Mouse (Mus musculus) heart, embryonic 13.5 days (tissue): ENCODE measurements around the gene Hdlbp. TPM values are rescaled to one million over a fixed set of nuclear protein-coding genes. Genes with fewer than 3 reads are reported as not detected.
"Not testable (repeated sequence)": the region's sequence is repeated elsewhere in the genome, so short reads cannot be mapped to it uniquely, and the experiment has no call there.

Source experiments
- ATAC-seq: fragments of 200-750 bp; cut with Nextera tagmentation; 2 replicates; pipeline ENCODE4 v1.8.0; 2017; ENCODE audit warnings: moderate TSS enrichment; ENCODE audit not compliant: insufficient number of reproducible peaks, low FRiP score, low TSS enrichment; ENCODE audit errors: extremely low read depth
- H3K27ac ChIP-seq: fragments of 300-500 bp; sonication (generic); replicated peaks from 2 replicates; pipeline ENCODE4 v1.5.1; 2015; ENCODE audit warnings: moderate library complexity, mild to moderate bottlenecking, inconsistent platforms
- H3K27me3 ChIP-seq: fragments of 300-500 bp; sonication (generic); replicated peaks from 2 replicates; pipeline ENCODE4 v1.6.1; 2015; ENCODE audit warnings: mild to moderate bottlenecking, inconsistent platforms
- H3K36me3 ChIP-seq: fragments of 300-500 bp; sonication (generic); 2 replicates; pipeline ENCODE4 v1.6.1; 2015; ENCODE audit warnings: mild to moderate bottlenecking, inconsistent platforms
- H3K4me1 ChIP-seq: fragments of 300-500 bp; sonication (generic); 2 replicates; pipeline ENCODE4 v1.6.1; 2015; ENCODE audit warnings: inconsistent platforms
- H3K4me2 ChIP-seq: fragments of 300-500 bp; sonication (generic); 2 replicates; pipeline ENCODE4 v1.6.1; 2015; ENCODE audit warnings: inconsistent platforms, mild to moderate bottlenecking, moderate library complexity
- H3K4me3 ChIP-seq: fragments of 300-500 bp; sonication (generic); 2 replicates; pipeline ENCODE4 v1.5.1; 2015; ENCODE audit warnings: moderate library complexity, mild to moderate bottlenecking, inconsistent platforms
- H3K9ac ChIP-seq: fragments of 300-500 bp; sonication (generic); 2 replicates; pipeline ENCODE4 v1.6.1; 2015; ENCODE audit warnings: inconsistent platforms, mild to moderate bottlenecking, moderate library complexity
- H3K9me3 ChIP-seq: fragments of 300-500 bp; sonication (generic); 2 replicates; pipeline ENCODE4 v1.6.1; 2016; ENCODE audit warnings: inconsistent platforms
- WGBS: fragments of 180-500 bp; shearing (Covaris S2); methylation state at CpG from one replicate; pipeline ENCODE4 v1.1.7; 2015; ENCODE audit warnings: mixed read lengths; 5-methylcytosine and 5-hydroxymethylcytosine counted together
- polyA plus RNA-seq: library from polyadenylated mRNA; unstranded; fragments of >200 nt; fragmentation: Nextera tagmentation; extraction: Ambion mirVana; gene quantifications from 2 replicates; pipeline ENCODE4 v1.2.1, GENCODE M21; 2015

Gene Hdlbp
- polyA plus RNA-seq, 1 experiment from 2014 or later: 143 TPM

- Histone ChIP-seq H3K9me3 (no peaks in the 10 kb centered on the region), H3K27me3 (no peaks in the 10 kb centered on the region), H3K4me1 (peaks cover 45% of the 10 kb centered on the region), H3K4me3 (peak overlapping the region; percentile 81), H3K9ac (peak overlapping the region; percentile 91), H3K36me3 (peaks cover 4% of the 10 kb centered on the region), H3K27ac (peak overlapping the region; percentile 97), H3K4me2 (peak overlapping the region; percentile 77)
- 4% methylated on average over 23 of the region's 23 CpGs for WGBS
- no peak for ATAC-seq
Observed at GRCm38 (mm10) chr1:93479476-93480083, 965 bp upstream of the Hdlbp start.

- Histone ChIP-seq H3K4me1 (peaks cover 38% of the 10 kb centered on the region), H3K27ac (peak overlapping the region; percentile 97), H3K4me2 (peak overlapping the region; percentile 77), H3K9ac (peak overlapping the region; percentile 91), H3K4me3 (peak overlapping the region; percentile 81), H3K36me3 (peaks cover 7% of the 10 kb centered on the region), H3K9me3 (no peaks in the 10 kb centered on the region), H3K27me3 (no peaks in the 10 kb centered on the region)
- peak; percentile 97 for ATAC-seq
- WGBS: under 1% methylated on average over 39 of the region's 41 CpGs
Observed at GRCm38 (mm10) chr1:93477758-93478585, 643 bp downstream of the Hdlbp start.

- peaks cover 23% of the 10 kb centered on the region for H3K4me1 ChIP-seq
- no peaks in the 10 kb centered on the region for H3K9me3 ChIP-seq
- 92% methylated on average over 3 of the region's 3 CpGs for WGBS
- H3K4me2 ChIP-seq: no peak overlapping the region
- ATAC-seq: no peak
- 0 out of 2 replicates have a peak, but pooled peaks cover 4% of the 10 kb centered on the region for H3K36me3 ChIP-seq
- no peak overlapping the region for H3K27ac ChIP-seq
- no peak overlapping the region for H3K9ac ChIP-seq
- H3K4me3 ChIP-seq: no peak overlapping the region
- H3K27me3 ChIP-seq: no peaks in the 10 kb centered on the region
Observed at GRCm38 (mm10) chr1:93475694-93476093, 2.9 kb downstream of the Hdlbp start.

- Histone ChIP-seq H3K27ac (no peak overlapping the region), H3K4me1 (peaks cover 21% of the 10 kb centered on the region), H3K9ac (no peak overlapping the region), H3K4me2 (no peak overlapping the region), H3K4me3 (no peak overlapping the region), H3K27me3 (no peaks in the 10 kb centered on the region), H3K9me3 (no peaks in the 10 kb centered on the region), H3K36me3 (peaks cover 13% of the 10 kb centered on the region; the same call in 1 of the 2 replicates)
- WGBS: 70% methylated on average over 4 of the region's 4 CpGs
- no peak; the same call in 1 of the 2 replicates for ATAC-seq
Observed at GRCm38 (mm10) chr1:93468626-93469025, 10.0 kb downstream of the Hdlbp start.

- Histone ChIP-seq H3K9me3 (no peaks in the 10 kb centered on the region), H3K27ac (no peak overlapping the region), H3K4me3 (no peak overlapping the region), H3K36me3 (peaks cover 25% of the 10 kb centered on the region), H3K9ac (0 out of 2 replicates have a peak overlapping the region, but pooled peaks have one; percentile 7), H3K4me2 (no peak overlapping the region), H3K4me1 (peaks cover 21% of the 10 kb centered on the region), H3K27me3 (no peaks in the 10 kb centered on the region)
- ATAC-seq: no peak
Observed at GRCm38 (mm10) chr1:93465746-93466145, 12.9 kb downstream of the Hdlbp start.

GRCm38 (mm10) chr1:93465066-93465465 lies 13.5 kb downstream of the Hdlbp start:
- no peak overlapping the region for H3K27ac ChIP-seq
- ATAC-seq: no peak

GRCm38 (mm10) chr1:93459101-93459500 lies 19.5 kb downstream of the Hdlbp start:
- Histone ChIP-seq H3K27me3 (no peaks in the 10 kb centered on the region), H3K36me3 (peaks cover 17% of the 10 kb centered on the region), H3K4me2 (no peak overlapping the region), H3K9ac (no peak overlapping the region), H3K27ac (no peak overlapping the region), H3K4me3 (no peak overlapping the region), H3K9me3 (no peaks in the 10 kb centered on the region), H3K4me1 (peaks cover 20% of the 10 kb centered on the region)
- no peak for ATAC-seq
- WGBS: 66% methylated on average over 3 of the region's 3 CpGs

More at GRCm38 (mm10) chr1:93465066-93465465, 13.5 kb downstream of the Hdlbp start:
- no peaks in the 10 kb centered on the region for H3K9me3 ChIP-seq
- no peak overlapping the region for H3K4me2 ChIP-seq
- no peaks in the 10 kb centered on the region for H3K27me3 ChIP-seq
- H3K36me3 ChIP-seq: peaks cover 25% of the 10 kb centered on the region
- no peak overlapping the region for H3K4me3 ChIP-seq
- H3K4me1 ChIP-seq: peaks cover 16% of the 10 kb centered on the region; the same call in 1 of the 2 replicates
- no peak overlapping the region for H3K9ac ChIP-seq

GRCm38 (mm10) chr1:93458357-93458756 lies 20.3 kb downstream of the Hdlbp start:
- WGBS: 65% methylated on average over 1 of the region's 1 CpGs
- Histone ChIP-seq H3K9ac (no peak overlapping the region), H3K4me3 (no peak overlapping the region), H3K27me3 (no peaks in the 10 kb centered on the region), H3K9me3 (no peaks in the 10 kb centered on the region), H3K4me2 (no peak overlapping the region), H3K36me3 (peaks cover 10% of the 10 kb centered on the region; the same call in 1 of the 2 replicates), H3K27ac (no peak overlapping the region), H3K4me1 (peaks cover 23% of the 10 kb centered on the region)
- ATAC-seq: no peak

- H3K9me3 ChIP-seq: no peaks in the 10 kb centered on the region
- peaks cover 22% of the 10 kb centered on the region for H3K4me1 ChIP-seq
- no peak overlapping the region for H3K9ac ChIP-seq
- H3K36me3 ChIP-seq: no peaks in the 10 kb centered on the region
- H3K27ac ChIP-seq: peak overlapping the region; percentile 56
- H3K4me2 ChIP-seq: no peak overlapping the region
- no peak for ATAC-seq
- H3K27me3 ChIP-seq: no peaks in the 10 kb centered on the region
- no peak overlapping the region for H3K4me3 ChIP-seq
Observed at GRCm38 (mm10) chr1:93453721-93454255, 24.8 kb downstream of the Hdlbp start.

- H3K27ac ChIP-seq, ATAC-seq, H3K36me3 ChIP-seq, H3K9me3 ChIP-seq, H3K4me3 ChIP-seq, H3K27me3 ChIP-seq, H3K4me2 ChIP-seq, H3K9ac ChIP-seq: not testable (repeated sequence)
- peaks cover 34% of the 10 kb centered on the region for H3K4me1 ChIP-seq
- WGBS: 77% methylated on average over 5 of the region's 5 CpGs
Observed at GRCm38 (mm10) chr1:93450118-93450517, 28.5 kb downstream of the Hdlbp start.

GRCm38 (mm10) chr1:93445822-93446162 lies 32.8 kb downstream of the Hdlbp start:
- Histone ChIP-seq H3K9ac (peak overlapping the region; percentile 94), H3K4me1 (peaks cover 37% of the 10 kb centered on the region), H3K36me3 (peaks cover 23% of the 10 kb centered on the region), H3K27ac (peak overlapping the region; percentile 95), H3K9me3 (no peaks in the 10 kb centered on the region), H3K4me3 (peak overlapping the region; percentile 94), H3K4me2 (peak overlapping the region; percentile 73), H3K27me3 (no peaks in the 10 kb centered on the region)
- WGBS: 16% methylated on average over 3 of the region's 3 CpGs
- 0 out of 2 replicates have a peak, but pooled peaks have one; percentile 3 for ATAC-seq
